Mouse (Mus musculus) macrophage (primary cell): ENCODE measurements around the gene Bptf. TPM values are rescaled to one million over a fixed set of nuclear protein-coding genes. Genes with fewer than 3 reads are reported as not detected.
A peak's percentile ranks its signal among the peaks of the same experiment; 100 is the strongest.
"Not testable (repeated sequence)": the region's sequence is repeated elsewhere in the genome, so short reads cannot be mapped to it uniquely, and the experiment has no call there.

Source experiments
- H3K27ac ChIP-seq: fragments of 350-480 bp; formaldehyde crosslinking; 2 replicates; pipeline ENCODE4 v1.9.0; 2021
- H3K36me3 ChIP-seq: fragments of 350-480 bp; formaldehyde crosslinking; 2 replicates; pipeline ENCODE4 v1.9.0; 2021; ENCODE audit errors: inconsistent target
- H3K4me3 ChIP-seq: fragments of 350-480 bp; formaldehyde crosslinking; 2 replicates; pipeline ENCODE4 v1.9.0; 2021; ENCODE audit errors: inconsistent target
- H3K79me2 ChIP-seq: fragments of 350-480 bp; formaldehyde crosslinking; 2 replicates; pipeline ENCODE4 v1.9.0; 2021; ENCODE audit errors: inconsistent target
- WGBS: methylation state at CpG from one replicate; pipeline ENCODE4 v1.1.7; 2026; ENCODE audit warnings: inconsistent platforms; ENCODE audit not compliant: missing documents; 5-methylcytosine and 5-hydroxymethylcytosine counted together
- polyA plus RNA-seq: library from polyadenylated mRNA; stranded (reverse); fragments of 250-400 nt; gene quantifications from 3 replicates; pipeline ENCODE4 v1.2.4, GENCODE M21; 2018; ENCODE audit warnings: inconsistent platforms

The Bptf gene
- polyA plus RNA-seq, 1 experiment from 2014 or later, result 37.1 TPM

GRCm38 (mm10) chr11:107132426-107132825, 499 bp upstream of the Bptf start:
- Histone ChIP-seq H3K27ac (no peak overlapping the region), H3K79me2 (peaks cover 39% of the 10 kb centered on the region), H3K36me3 (no peaks in the 10 kb centered on the region), H3K4me3 (peak overlapping the region; percentile 42)
- 13% methylated on average over 16 of the region's 16 CpGs for WGBS

- Histone ChIP-seq H3K4me3 (peak overlapping the region; percentile 84), H3K36me3 (no peaks in the 10 kb centered on the region), H3K79me2 (peaks cover 52% of the 10 kb centered on the region), H3K27ac (peak overlapping the region; percentile 72)
- WGBS, result under 1% methylated on average over 43 of the region's 65 CpGs
These were observed 813 bp downstream of the Bptf start for GRCm38 (mm10) chr11:107130879-107131748.

GRCm38 (mm10) chr11:107130221-107130788, 1.6 kb downstream of the Bptf start:
- Histone ChIP-seq H3K27ac (peak overlapping the region; percentile 72), H3K36me3 (no peaks in the 10 kb centered on the region), H3K79me2 (peaks cover 60% of the 10 kb centered on the region), H3K4me3 (peak overlapping the region; percentile 84)
- WGBS, result 5% methylated on average over 18 of the region's 18 CpGs

GRCm38 (mm10) chr11:107129641-107130040, 2.3 kb downstream of the Bptf start:
- H3K4me3 ChIP-seq, result peak overlapping the region; percentile 84
- peaks cover 67% of the 10 kb centered on the region for H3K79me2 ChIP-seq
- 10% methylated on average over 2 of the region's 2 CpGs for WGBS
- no peak overlapping the region for H3K27ac ChIP-seq
- no peaks in the 10 kb centered on the region for H3K36me3 ChIP-seq

- peaks cover 96% of the 10 kb centered on the region for H3K79me2 ChIP-seq
- WGBS, result 100% methylated on average over 1 of the region's 2 CpGs
- H3K36me3 ChIP-seq, H3K4me3 ChIP-seq, H3K27ac ChIP-seq: not testable (repeated sequence)
These were observed 5.2 kb downstream of the Bptf start for GRCm38 (mm10) chr11:107126716-107127115.

GRCm38 (mm10) chr11:107125011-107125410, 6.9 kb downstream of the Bptf start:
- Histone ChIP-seq H3K79me2 (peaks cover 100% of the 10 kb centered on the region), H3K36me3 (no peaks in the 10 kb centered on the region), H3K27ac (0 out of 2 replicates have a peak overlapping the region, but pooled peaks have one; percentile 5), H3K4me3 (no peak overlapping the region)
- 95% methylated on average over 4 of the region's 4 CpGs for WGBS

GRCm38 (mm10) chr11:107124327-107124731, 7.6 kb downstream of the Bptf start:
- peaks cover 100% of the 10 kb centered on the region for H3K79me2 ChIP-seq
- H3K4me3 ChIP-seq, result no peak overlapping the region
- H3K36me3 ChIP-seq, result no peaks in the 10 kb centered on the region
- H3K27ac ChIP-seq, result peak overlapping the region; percentile 13; the same call in 1 of the 2 replicates
- WGBS, result 3% methylated on average over 7 of the region's 7 CpGs

- H3K4me3 ChIP-seq, result no peak overlapping the region
- WGBS, result 91% methylated on average over 12 of the region's 12 CpGs
- no peaks in the 10 kb centered on the region for H3K36me3 ChIP-seq
- peaks cover 99% of the 10 kb centered on the region for H3K79me2 ChIP-seq
- H3K27ac ChIP-seq, result no peak overlapping the region
These were observed 14.1 kb downstream of the Bptf start for GRCm38 (mm10) chr11:107117789-107118188.

- H3K4me3 ChIP-seq, result no peak overlapping the region
- H3K27ac ChIP-seq, result no peak overlapping the region
- peaks cover 99% of the 10 kb centered on the region for H3K79me2 ChIP-seq
- WGBS, result 86% methylated on average over 8 of the region's 10 CpGs
- peaks cover 20% of the 10 kb centered on the region for H3K36me3 ChIP-seq
These were observed 17.9 kb downstream of the Bptf start for GRCm38 (mm10) chr11:107113881-107114557.

GRCm38 (mm10) chr11:107113112-107113511, 18.8 kb downstream of the Bptf start:
- Histone ChIP-seq H3K27ac (no peak overlapping the region), H3K36me3 (peaks cover 20% of the 10 kb centered on the region), H3K4me3 (no peak overlapping the region), H3K79me2 (peaks cover 99% of the 10 kb centered on the region)
- WGBS, result 62% methylated on average over 4 of the region's 4 CpGs

- Histone ChIP-seq H3K4me3 (no peak overlapping the region), H3K27ac (no peak overlapping the region), H3K79me2 (peaks cover 99% of the 10 kb centered on the region), H3K36me3 (peaks cover 20% of the 10 kb centered on the region)
- 87% methylated on average over 8 of the region's 8 CpGs for WGBS
These were observed 22.3 kb downstream of the Bptf start for GRCm38 (mm10) chr11:107109669-107110068.

GRCm38 (mm10) chr11:107108892-107109291, 23.0 kb downstream of the Bptf start:
- Histone ChIP-seq H3K27ac (no peak overlapping the region), H3K4me3 (no peak overlapping the region), H3K79me2 (peaks cover 99% of the 10 kb centered on the region), H3K36me3 (peaks cover 20% of the 10 kb centered on the region)
- 100% methylated on average over 1 of the region's 2 CpGs for WGBS

- WGBS, result 82% methylated on average over 4 of the region's 4 CpGs
- Histone ChIP-seq H3K4me3 (no peak overlapping the region), H3K79me2 (peaks cover 98% of the 10 kb centered on the region), H3K27ac (no peak overlapping the region), H3K36me3 (peaks cover 20% of the 10 kb centered on the region)
These were observed 24.2 kb downstream of the Bptf start for GRCm38 (mm10) chr11:107107725-107108078.

GRCm38 (mm10) chr11:107106978-107107724, 24.8 kb downstream of the Bptf start:
- no peak overlapping the region for H3K27ac ChIP-seq
- peaks cover 98% of the 10 kb centered on the region for H3K79me2 ChIP-seq
- no peak overlapping the region for H3K4me3 ChIP-seq
- peaks cover 20% of the 10 kb centered on the region for H3K36me3 ChIP-seq
- 79% methylated on average over 12 of the region's 12 CpGs for WGBS
